Mouse (Mus musculus): ENCODE measurements around the gene Spata2l. TPM values are rescaled to one million over a fixed set of nuclear protein-coding genes. Genes with fewer than 3 reads are reported as not detected.
"Not testable (repeated sequence)": the region's sequence is repeated elsewhere in the genome, so short reads cannot be mapped to it uniquely, and the experiment has no call there.

Spata2l gene
- polyA plus RNA-seq, 1 experiment from 2014 or later, result 4.7 TPM

DNA sequence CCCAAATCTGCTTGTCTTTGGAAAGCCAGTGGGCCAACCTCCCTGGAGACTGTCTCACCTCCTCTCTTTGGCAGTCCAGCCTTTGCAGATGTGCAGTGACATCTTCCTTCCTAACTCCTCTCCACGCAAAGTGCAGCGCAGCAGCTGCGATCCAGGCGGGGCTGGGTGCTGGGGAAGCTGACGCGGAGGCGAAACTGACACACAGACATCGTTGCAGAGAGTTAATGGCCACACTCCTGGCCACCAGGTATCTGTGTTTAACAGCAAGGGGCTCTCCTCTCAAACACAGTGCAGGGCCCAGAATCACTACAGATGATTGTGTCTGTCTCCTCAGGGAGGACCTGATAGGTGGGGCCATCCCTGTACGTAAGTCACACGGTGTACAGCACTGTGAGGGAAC lies 35.1 kb upstream of the Spata2l start:
- in situ Hi-C loops (cut with MboI; ENCODE audit: low pct_unique_long_range_greater_than_20kb), result no loop called here
- TF ChIP-seq CTCF (IDR thresholded peaks at IDR 0.05), result no peak
- ChIA-PET CTCF (interaction anchor here (1.4 to 1.5 kb wide), 2 partner anchors 10 to 19 kb away, joined by 3 read pairs; no protein-coding TSS in a partner anchor), POLR2A (no interaction called here)
- DNase-seq (ENCODE audit: low read depth, low spot score) (no peak), ATAC-seq (no peak)
- no peaks in the 10 kb centered on the region for H3K27me3 ChIP-seq

DNA sequence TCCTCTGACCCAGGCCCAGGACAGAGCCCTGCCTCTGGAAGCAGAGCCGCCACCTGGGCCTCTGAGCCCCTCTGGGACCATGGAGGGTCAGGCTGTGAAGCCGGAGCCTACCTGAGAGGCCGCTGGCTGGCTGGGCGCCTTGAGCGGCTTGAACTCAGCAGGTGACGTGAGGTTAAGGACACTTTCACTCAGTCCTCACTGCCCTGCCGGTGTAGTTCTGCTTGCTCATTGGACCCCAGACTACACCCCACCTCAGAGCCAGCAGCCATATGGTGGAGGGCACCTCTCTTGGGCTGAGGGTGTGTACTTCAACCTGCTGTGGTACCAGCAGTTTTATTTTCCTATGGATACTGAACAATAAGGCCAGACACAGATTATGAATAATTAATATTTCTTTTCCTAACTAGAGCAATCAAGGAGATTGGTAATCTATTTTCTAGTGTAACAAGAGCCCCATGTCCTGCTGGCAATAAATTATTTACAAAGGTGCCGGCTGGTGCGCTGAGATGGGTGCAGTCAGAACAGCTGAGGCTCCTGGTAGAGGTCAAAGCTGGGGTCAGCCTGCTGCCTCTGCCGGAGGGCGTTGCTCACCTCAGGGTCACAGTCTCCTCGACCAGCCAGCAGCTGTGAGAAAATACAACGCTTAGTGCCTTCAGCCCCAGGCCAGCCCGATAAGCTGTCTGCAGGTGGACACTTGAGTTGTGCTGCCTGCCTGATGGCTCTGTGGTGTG lies 32.1 kb upstream of the Spata2l start:
- DNase-seq (ENCODE audit: low read depth, low spot score) (no peak), ATAC-seq (no peak)
- ChIA-PET CTCF (interaction anchor here (0.8 kb wide), 1 partner anchor 13 kb away, joined by 3 read pairs; no protein-coding TSS in a partner anchor), POLR2A (interaction anchor here (0.6 kb wide), 1 partner anchor 480 kb away, joined by 4 read pairs; no protein-coding TSS in a partner anchor)
- in situ Hi-C loops (cut with MboI; ENCODE audit: low pct_unique_long_range_greater_than_20kb), result no loop called here
- TF ChIP-seq CTCF (IDR thresholded peaks at IDR 0.05), result no peak
- H3K27me3 ChIP-seq, result no peaks in the 10 kb centered on the region

DNA sequence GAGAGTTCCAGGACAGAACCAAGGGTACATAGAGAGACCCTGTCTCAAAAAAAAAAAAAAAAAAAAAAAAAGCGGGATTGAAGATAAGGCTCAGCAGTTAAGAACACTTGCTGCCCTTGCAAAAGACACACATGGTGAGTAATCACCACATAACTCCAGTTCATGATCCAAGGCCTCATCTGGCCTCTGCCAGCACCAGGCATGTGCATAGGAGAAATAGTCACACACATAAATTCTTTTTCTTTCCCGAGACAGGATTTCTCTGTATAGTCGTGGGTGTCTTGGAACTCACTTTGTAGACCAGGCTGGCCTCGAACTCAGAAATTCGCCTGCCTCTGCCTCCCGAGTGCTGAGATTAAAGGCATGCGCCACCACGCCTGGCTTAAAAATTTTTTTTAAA lies 21.6 kb upstream of the Spata2l start:
- POLR2A ChIA-PET, result interaction anchor here (0.6 kb wide), 2 partner anchors 69 to 829 kb away, joined by 3 read pairs; no protein-coding TSS in a partner anchor
- in situ Hi-C loops (cut with MboI; ENCODE audit: low pct_unique_long_range_greater_than_20kb); DNase-seq (ENCODE audit: low read depth, low spot score); H3K27me3 ChIP-seq; CTCF ChIA-PET; ATAC-seq: not testable (repeated sequence)

DNA sequence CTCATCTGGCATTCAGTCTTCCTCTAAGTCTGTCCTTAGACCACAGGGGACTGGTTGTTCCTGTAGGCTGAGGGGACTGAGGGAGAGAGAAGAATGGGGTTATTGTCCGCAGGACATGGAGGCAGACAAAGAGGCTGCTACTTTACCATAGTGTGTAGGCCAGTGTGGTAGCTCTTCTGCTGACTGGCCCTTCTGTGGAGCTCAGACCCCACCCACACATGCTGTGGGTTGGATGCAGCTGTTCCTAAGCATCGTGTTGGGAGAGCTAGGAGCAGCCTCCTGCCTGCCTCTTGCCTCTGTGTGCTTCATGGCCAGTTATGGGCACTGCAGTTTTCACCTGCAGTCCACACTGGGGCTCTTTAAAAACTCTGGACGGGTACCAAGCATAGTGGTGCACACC lies 21.1 kb upstream of the Spata2l start:
- H3K27me3 ChIP-seq, result no peaks in the 10 kb centered on the region
- ChIA-PET POLR2A (interaction anchor here (0.6 kb wide), 1 partner anchor 828 kb away, joined by 3 read pairs; no protein-coding TSS in a partner anchor), CTCF (no interaction called here)
- in situ Hi-C loops (cut with MboI; ENCODE audit: low pct_unique_long_range_greater_than_20kb), result no loop called here
- no peak for DNase-seq (ENCODE audit: low read depth, low spot score)
- no peak for ATAC-seq
- TF ChIP-seq CTCF (IDR thresholded peaks at IDR 0.05), result no peak

DNA sequence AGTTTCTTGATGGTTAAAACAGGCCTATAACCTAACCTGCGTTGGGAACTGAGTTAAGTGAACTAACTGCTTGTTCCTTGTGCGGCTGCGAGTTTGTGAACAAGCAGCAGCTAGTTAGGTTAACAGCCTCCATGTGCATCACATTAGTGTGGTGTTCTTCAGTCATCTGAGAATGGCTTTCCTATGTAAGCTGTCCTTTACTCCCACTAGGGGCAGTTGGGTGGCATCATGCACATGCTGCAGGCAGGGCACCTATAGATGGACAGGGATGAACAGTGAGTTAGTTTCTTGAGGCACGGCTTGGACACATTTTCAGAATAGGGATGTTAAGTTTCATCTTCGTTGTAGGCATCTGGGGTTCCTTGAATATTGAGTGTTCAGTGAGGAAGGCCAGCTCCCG lies 19.1 kb upstream of the Spata2l start:
- CTCF ChIA-PET, result interaction anchor here (1.0 to 1.4 kb wide), 2 partner anchors 9 to 13 kb away, joined by 3 to 5 read pairs; no protein-coding TSS in a partner anchor
- POLR2A ChIA-PET, result interaction anchor here (1.1 to 1.5 kb wide), 4 partner anchors 10 to 31 kb away, joined by 3 to 7 read pairs (median 4); partner anchors contain the start of gene Cdk10
- no peaks in the 10 kb centered on the region for H3K27me3 ChIP-seq
- TF ChIP-seq CTCF (IDR thresholded peaks at IDR 0.05), result no peak
- ATAC-seq (no peak), DNase-seq (ENCODE audit: low read depth, low spot score) (no peak)
- in situ Hi-C loops (cut with MboI; ENCODE audit: low pct_unique_long_range_greater_than_20kb), result no loop called here

DNA sequence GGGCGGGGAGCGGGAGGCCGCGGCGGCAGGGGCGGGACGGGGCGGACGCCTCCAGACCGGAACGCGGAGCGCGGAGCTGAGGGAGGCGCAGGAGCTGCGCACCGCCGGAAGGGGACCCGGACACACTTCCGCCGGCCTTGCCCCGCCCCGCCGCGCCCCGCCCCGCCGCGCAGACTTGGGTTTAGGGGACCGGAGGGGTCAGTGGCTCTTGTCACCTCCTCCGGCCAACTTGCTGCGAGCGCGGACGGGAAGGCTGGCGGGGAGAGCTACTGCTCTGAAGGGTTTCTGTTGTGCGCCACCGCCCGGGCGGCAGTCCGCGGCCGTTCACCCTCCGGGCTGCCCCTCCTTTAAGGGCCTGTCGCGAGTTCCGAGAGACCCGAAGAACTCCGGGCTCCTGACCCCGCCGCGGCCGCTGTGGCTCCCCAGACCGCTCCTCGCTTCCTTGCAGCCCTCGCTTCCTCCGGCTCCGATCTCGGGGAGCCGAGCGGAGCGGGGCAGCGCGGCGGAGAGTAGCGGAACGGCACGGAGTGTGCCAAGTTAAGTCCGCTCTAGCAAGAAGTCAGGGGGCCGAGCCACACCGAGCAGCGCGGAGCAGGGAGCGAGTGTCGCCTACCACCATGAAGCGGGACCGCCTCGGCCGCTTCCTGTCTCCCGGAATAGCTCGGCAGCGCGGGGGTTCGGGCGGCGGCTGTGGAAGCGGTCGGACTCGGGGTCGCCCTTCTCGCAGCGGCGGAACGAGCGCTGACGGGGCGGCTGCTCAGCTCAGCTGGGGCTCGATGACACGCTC lies 18.3 kb upstream of the Spata2l start, which contains the start of the genes Zfp276 and Vps9d1:
Gene Zfp276, plus strand, starts transcription at position 97 of the 787 bp plus-strand sequence.
Gene Vps9d1, minus strand, starts transcription at position 250 of the 787 bp plus-strand sequence.
- ChIA-PET CTCF (no interaction called here), POLR2A (interaction anchor here (1.1 to 1.5 kb wide), 5 partner anchors 11 to 30 kb away, joined by 3 to 7 read pairs (median 4); partner anchors contain the start of genes Cdk10 and Spata2l)
- H3K27me3 ChIP-seq, result no peaks in the 10 kb centered on the region
- peak; percentile 79 for ATAC-seq
- DNase-seq (ENCODE audit: low read depth, low spot score), result peak; percentile 13
- no peak for TF ChIP-seq CTCF (IDR thresholded peaks at IDR 0.05)
- in situ Hi-C loops (cut with MboI; ENCODE audit: low pct_unique_long_range_greater_than_20kb), result no loop called here

DNA sequence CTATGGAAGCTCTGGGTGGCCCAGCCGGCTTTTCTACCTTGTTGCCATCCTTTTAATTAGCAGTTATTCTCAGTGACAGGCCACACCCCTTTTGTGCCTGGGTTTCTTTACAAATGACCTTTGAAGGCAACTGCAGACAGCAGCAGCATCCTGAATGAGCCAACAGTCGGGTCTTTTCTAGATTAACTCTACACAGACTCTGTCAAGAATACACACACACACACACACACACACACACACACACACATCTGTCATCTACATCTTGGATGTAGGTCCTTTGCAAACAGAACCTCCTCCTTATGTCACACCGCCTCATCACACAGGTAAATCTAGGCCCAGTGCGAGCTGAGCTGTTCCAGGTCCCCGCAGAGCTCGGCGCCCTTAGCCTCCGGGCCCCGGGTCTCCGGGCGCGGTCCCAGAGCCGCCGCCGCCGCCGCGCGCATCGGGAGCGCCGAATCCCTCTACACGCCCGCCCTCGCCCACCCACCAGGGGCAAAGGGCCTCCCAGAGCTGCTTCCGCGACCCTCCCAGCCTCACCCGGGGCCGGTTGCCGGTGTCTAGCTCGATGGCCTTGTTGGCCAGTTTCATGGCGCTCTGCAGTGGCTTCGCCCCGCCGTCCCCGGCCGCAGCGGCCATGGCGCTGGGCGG lies 17.5 kb upstream of the Spata2l start:
- DNase-seq (ENCODE audit: low read depth, low spot score), result no peak
- ATAC-seq, result peak; percentile 13
- TF ChIP-seq CTCF (IDR thresholded peaks at IDR 0.05), result no peak
- H3K27me3 ChIP-seq, result no peaks in the 10 kb centered on the region
- in situ Hi-C loops (cut with MboI; ENCODE audit: low pct_unique_long_range_greater_than_20kb), result no loop called here
- CTCF ChIA-PET, result no interaction called here
- POLR2A ChIA-PET, result interaction anchor here (1.3 to 1.7 kb wide), 2 partner anchors 15 to 18 kb away, joined by 4 to 6 read pairs; partner anchors contain the start of gene Spata2l

DNA sequence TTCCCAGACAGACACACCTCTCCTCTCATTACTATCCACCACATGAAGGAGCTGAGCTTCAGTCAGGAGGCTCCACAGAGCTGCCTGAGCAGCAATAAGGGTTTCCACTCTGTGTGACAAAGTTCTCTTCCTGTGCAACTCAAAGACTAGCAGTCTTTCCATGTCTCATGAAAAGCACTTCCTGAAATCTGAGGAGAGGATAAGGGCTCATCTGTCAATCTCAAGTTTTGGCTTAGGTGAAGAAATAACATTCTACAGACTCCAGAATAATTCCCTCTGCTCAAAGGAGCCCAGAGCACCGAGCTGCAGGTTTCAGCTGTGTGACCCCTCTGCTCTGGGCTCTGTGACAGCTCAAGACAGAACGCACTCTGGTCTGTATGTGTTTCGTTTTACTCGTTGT lies 16.9 kb upstream of the Spata2l start:
- TF ChIP-seq CTCF (IDR thresholded peaks at IDR 0.05), result no peak
- POLR2A ChIA-PET, result interaction anchor here (1.3 to 1.7 kb wide), 2 partner anchors 14 to 17 kb away, joined by 4 to 6 read pairs; partner anchors contain the start of gene Spata2l
- CTCF ChIA-PET, result no interaction called here
- no peaks in the 10 kb centered on the region for H3K27me3 ChIP-seq
- DNase-seq (ENCODE audit: low read depth, low spot score), result no peak
- no peak for ATAC-seq
- in situ Hi-C loops (cut with MboI; ENCODE audit: low pct_unique_long_range_greater_than_20kb), result no loop called here

DNA sequence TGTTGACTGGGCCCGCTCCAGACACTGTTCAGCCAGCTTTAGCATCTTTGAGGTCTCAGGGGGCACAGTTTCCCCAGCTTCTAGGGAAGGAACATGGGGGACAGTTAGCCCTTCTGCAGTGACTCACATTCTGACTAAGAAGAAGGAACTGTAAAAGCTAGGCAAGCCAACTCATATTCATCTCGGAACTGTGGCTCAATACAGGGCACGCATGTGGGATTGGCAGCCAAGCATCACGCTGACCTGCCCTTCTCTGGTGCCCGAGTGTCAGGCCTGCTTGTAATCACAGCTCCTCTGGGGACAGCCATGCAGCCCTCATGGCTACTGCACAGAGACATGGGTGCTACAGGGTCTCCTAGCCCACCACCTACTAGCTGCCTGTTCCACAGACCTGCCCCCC lies 14.9 kb upstream of the Spata2l start:
- ATAC-seq, result no peak
- TF ChIP-seq CTCF (IDR thresholded peaks at IDR 0.05), result no peak
- no peak for DNase-seq (ENCODE audit: low read depth, low spot score)
- CTCF ChIA-PET, result interaction anchor here (1.3 to 1.6 kb wide), 2 partner anchors 9 to 17 kb away, joined by 3 to 4 read pairs; no protein-coding TSS in a partner anchor
- POLR2A ChIA-PET, result interaction anchor here (1.5 kb wide), 2 partner anchors 12 to 17 kb away, joined by 3 to 4 read pairs; no protein-coding TSS in a partner anchor
- H3K27me3 ChIP-seq, result no peaks in the 10 kb centered on the region
- in situ Hi-C loops (cut with MboI; ENCODE audit: low pct_unique_long_range_greater_than_20kb), result no loop called here

DNA sequence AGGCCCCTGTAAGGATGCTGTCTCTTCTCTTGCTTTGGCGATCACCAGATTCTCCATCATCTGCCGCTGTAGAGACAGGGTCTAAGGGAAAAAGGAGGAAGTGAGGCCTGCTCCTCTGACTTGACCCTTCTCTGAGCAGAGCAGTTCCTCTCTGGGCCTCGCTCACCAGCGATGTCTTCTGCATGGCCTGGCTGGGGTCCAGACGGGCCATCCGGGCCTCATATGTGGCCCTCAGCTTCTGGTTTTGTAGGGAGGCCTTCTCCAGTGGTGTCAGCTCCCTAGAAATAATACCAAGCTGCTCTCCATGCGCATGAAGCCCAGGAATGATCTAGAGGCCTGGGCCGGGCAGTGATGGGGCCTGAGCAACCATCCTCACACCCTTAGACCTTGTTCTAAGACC lies 12.6 kb upstream of the Spata2l start:
- POLR2A ChIA-PET, result no interaction called here

More for the DNA sequence above, 12.6 kb upstream of the Spata2l start:
- H3K27me3 ChIP-seq, result no peaks in the 10 kb centered on the region
- DNase-seq (ENCODE audit: low read depth, low spot score) (no peak), ATAC-seq (no peak)
- CTCF ChIA-PET, result interaction anchor here (1.0 kb wide), 1 partner anchor 15 kb away, joined by 3 read pairs; no protein-coding TSS in a partner anchor
- in situ Hi-C loops (cut with MboI; ENCODE audit: low pct_unique_long_range_greater_than_20kb), result no loop called here
- TF ChIP-seq CTCF (IDR thresholded peaks at IDR 0.05), result no peak

Measured in Patski (cell line).